Mouse (Mus musculus): ENCODE results near the gene Scd4.

Gene Scd4

DNA sequence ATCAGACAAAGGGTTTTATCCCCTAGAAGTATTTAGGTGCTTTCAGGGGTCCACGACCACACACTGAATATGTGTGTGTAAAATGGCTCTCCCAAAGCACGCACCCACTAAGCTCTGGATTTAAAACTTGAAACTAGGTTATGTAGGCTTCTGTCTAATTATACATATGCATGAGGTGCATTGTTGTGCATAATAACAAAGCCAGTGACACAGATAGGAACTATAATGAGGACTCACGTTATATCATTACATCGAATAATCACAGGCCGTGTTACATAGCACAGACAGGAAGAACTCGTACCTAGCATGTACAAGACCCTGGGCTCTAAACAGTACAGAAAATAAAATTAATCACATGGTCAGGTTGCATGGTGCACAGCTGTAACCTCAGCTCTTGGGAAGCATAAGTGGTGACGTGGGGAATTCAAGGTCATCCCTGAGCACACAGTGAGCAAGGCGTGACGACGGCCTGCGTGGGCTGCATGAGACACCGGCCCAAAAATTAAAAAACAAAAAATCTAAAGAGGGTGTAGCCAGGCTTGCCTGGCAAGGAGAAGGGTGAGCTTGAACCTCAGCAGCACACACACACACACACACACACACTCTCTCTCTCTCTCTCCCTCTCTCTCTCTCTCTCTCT is 49.9 kb downstream of the Scd4 start:
- no peak for DNase-seq

DNA sequence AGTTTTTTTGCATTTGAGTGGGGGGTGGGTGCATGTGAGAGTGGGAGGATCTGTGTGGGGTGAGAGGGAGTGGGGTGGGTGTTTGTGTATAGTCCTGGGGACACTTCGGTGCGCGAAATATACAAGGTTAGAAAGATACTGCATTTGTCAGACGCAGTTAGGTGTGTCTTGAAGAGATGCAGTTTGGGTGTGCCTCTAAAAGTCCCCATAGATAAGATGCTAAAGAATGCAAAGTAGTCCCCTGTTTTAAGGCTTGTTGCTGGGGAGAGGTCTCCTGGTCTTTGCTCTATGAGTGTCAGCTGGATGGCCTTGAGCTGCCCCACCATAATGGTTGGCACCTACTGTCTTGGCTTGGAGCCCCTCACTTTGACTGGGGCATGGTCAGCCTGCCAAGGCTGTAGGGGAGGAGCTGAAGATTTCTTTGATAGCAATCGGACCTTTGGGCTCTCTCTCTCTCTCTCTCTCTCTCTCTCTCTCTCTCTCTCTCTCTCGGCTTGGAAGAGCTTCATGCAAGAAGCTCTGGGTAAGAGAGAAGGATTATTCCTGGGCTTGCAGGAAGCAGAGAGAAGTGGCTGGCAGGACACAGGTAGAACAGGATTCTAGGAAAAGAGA is 53.1 kb downstream of the Scd4 start:
- DNase-seq = no peak

DNA sequence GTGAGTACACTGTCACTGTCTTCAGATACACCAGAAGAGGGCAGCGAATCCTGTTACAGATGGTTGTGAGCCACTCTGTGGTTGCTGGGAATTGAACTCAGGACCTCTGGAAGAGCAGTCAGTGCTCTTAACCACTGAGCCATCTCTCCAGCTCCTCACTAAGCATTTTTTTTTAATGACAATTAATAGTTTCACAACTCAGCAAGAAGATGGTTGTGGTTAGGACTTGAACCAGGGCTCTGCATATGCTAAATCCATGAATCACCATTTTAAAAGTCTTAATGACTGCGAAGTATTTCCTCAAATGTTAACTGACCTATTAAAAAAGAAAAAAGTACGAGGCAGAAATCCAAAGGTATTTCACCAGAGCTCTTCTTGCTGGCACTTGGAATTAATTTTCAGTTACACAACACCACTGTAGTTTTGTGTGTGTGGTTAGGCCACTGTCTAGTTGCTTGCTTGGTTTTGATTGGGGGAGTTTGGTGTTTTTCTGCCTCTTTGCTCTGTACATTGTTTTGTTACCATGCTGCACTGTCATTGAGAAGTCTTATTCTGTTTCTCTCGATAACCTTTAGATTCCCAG is 54.3 kb downstream of the Scd4 start:
- DNase-seq = peak; percentile 62

DNA sequence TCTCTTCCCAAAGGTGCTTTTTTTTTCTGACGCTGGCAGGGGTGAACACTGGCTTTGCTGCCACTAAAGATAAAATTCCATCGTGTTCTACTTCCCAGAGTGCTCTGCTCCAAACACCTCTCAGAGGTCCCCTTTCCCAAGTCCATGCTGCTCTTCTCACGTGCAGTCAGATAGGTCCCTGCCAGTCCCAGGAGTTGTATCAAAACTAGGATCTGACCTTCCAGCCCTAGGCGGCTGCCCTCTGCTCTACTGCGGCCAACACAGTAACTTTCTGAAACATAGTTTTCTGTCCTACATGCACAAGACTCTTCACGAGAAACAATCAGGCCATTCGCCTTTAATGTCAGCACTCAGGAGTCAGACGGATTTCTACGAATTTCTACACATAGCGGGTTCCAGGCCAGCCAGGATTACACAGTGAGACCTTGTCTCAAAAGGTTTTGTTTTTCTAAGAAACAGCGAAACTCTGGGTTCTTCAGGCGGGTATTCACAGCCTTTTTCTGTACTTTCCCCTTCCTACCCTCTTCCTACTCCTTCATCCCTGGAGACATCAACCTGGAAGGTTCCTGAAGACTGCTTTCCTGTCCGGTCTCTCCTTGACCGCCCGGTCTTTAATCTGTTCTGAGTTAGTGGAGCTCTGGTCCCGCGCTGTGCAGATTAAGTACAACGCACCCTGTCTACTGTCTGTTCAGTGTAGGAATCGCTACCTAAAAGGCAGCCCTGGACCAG is 55.0 kb downstream of the Scd4 start:
- no peak for DNase-seq

DNA sequence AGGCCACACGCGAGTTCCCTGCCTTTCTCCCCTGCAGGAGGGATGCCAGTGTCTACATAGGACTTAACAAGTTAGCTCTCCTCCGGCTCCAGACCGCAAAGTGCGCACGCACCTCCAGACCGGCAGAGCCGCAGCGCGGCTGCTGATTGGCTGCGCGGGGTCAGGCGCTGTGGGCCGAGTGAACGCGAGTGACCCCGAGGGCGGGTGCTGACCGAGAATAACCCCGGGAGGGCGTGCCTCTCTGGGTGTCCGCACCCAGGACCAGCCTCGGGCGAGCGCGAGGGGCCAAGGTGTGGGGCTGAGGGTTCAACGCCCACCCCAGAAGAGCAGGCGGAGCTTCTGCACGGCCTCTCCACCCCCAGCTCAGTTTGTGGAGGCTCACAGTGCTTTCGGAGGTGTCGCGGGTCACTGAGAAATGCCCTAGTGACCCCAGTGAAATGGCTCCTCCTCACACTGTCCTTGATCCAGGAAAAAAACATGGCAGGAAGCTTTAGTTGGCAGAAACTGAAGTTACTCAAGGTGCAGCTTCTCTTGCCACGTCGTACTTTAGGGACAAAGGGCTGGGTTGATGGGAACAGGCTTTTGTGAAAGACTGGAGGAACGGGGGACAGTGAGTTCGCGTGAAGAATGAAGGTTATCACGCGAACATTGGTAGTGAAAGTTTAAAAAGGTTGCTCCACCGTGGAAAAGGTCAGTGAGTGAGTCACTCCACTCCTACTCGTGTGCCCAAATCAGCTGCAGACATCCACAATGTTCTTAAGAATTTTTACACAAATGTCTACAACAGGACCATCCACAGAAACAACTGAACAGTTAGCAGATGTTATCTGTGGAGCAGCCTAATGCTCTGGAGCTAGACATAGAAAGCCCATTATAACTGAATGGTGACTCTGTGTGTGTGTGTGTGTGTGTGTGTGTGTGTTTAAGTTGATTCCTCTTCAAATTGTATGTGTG is 55.9 kb downstream of the Scd4 start:
- peak; percentile 96 for DNase-seq

DNA sequence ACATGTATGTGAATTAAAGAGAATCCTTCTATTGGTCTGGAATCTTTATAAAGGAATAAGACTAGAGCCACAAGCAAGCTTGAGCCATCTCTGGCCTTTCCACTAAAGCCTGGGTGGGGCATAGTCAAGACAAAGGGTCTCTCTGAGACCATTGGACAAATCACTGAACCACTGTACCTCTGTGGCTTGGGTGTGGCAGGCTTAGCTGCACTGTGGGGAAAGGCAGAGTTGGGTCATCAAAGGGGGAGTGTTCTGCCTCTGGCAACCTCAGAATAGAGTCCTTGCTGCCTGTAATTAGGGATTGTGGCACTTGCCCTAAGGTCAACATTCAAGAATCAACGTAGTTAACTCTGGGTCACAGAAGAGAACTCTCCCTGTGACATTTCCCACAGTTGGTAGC is 56.6 kb downstream of the Scd4 start:
- peak; percentile 46 for DNase-seq

DNA sequence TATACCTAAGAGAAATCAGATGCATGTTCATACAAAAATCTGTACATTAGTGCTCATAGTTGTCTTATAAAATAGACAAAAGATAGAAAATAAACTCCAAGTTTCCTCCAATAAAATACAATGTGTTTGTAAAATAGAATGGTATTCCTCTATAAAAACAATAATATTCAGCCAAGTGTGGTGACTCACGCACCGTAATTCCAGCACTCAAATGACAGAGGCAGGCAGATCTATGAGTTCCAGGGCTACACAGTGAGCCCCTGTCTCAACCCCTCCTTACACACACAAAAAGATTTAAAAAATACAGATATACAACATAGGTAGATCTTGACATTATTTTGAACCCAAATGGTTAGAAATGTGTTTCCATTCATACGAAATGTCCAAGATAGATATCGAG is 59.0 kb downstream of the Scd4 start:
- no peak for DNase-seq

DNA sequence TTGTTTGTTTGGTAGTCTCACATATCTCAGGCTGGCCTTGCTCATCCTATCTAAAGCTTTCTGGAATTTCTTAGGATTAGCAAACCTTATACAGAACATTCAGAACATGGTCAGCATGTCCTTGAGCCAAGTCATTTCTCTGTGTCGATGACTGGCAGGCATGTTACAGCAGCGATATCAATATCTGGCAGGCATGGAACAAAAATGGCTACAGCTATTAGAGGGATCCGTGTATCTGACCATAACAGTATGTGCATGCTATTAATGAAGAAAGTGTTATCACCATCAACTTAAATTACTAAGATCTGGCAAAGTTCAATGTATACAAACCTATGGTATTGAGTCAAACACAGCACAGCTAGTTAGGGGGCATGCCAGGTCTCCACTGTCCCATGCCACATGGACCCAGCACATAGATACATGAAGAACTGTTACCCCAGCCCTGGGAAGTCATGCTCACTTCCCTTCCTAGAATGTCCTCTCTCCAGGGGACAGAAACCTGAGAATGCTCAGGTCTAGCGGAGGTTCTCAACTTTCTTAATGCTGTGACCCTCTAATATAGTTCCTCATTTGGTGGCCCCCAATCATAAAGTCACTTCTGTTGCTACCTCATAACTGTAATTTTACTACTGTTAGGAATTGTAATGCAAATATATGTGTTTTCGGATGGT is 59.6 kb downstream of the Scd4 start:
- DNase-seq = no peak

DNA sequence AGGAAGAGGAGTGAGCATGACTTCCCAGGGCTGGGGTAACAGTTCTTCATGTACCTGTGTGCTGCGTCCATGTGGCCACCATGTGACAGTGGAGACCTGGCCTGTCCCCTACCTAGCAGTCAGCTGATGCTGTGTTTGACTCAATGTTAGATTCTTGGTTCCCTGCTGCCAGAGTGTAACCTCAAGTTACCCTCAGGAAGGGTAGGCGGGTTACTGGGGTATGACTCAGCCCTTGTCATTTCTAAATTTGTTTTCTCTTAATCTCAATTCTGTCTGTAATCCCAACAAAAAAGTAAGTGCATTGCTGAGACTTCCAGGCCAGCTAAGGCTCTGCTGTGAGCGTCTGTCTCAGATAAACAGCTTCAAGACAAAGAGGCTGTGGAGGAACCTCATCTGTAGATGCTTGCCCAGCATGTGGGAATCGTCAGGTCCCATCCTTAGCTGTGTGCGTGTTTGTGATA is 61.1 kb downstream of the Scd4 start:
- DNase-seq = no peak

DNA sequence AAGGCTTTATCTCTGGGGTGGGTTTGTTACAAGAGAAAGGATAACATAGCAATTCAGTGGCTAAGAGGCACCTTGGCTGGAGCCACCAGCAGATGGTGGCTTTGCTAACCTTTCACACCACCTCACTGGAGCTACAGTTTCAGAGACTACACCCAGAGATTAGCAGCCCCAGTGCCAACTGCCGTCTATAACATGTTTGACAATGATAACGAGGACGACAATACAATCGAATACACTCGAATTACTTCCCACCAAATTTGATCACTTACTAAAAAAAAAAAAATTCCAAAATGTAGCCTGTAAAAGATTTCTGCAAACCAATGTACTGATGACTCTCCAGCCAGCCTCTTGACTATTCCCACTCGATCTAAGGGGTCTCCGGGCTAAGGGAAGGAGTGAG is 62.1 kb downstream of the Scd4 start:
- no peak for DNase-seq
